Mouse (Mus musculus): ENCODE data around the gene Llph.

GRCm38 (mm10) chr10:120219578-120220359 is 7.1 kb upstream of the Llph start:
- TF ChIP-seq POLR2A (IDR thresholded peaks at IDR 0.05; ENCODE audit: borderline replicate concordance, low read depth, low read length) (no peak), CTCF (IDR thresholded peaks at IDR 0.05; ENCODE audit: low read depth, low read length) (no peak)

All from bone marrow macrophage, adult 2 months (primary cell).